Mouse (Mus musculus): ENCODE measurements around the gene Cenpe. TPM values are rescaled to one million over a fixed set of nuclear protein-coding genes. Genes with fewer than 3 reads are reported as not detected.

The Cenpe gene
- total RNA-seq, 2 experiments from 2014 or later = 2.7 to 2.8 TPM

Other genes with a start within 250 kb of the Cenpe start
- gene Bdh2, start 68.7 kb downstream of the Cenpe start, total RNA-seq (2021) = 1 to 10 TPM; 2.2 to 3.0 TPM
- 1 to 10 TPM in 1 of 2 experiments, under 1 TPM in 1; 0.56 to 2.0 TPM for gene Slc9b2, start 95.2 kb downstream of the Cenpe start, total RNA-seq (2021)
- under 1 TPM in 1 of 2 experiments, not detected in 1; 0.49 TPM for gene Slc9b1, start 135.5 kb downstream of the Cenpe start, total RNA-seq (2021)
- gene Cisd2, start 211.4 kb downstream of the Cenpe start, total RNA-seq (2021) = 10 to 100 TPM; 26.9 to 37.7 TPM
- 100 to 1,000 TPM; 409 to 423 TPM for gene Ube2d3, start 225.6 kb downstream of the Cenpe start, total RNA-seq (2021)